In the genomic region with DNA sequence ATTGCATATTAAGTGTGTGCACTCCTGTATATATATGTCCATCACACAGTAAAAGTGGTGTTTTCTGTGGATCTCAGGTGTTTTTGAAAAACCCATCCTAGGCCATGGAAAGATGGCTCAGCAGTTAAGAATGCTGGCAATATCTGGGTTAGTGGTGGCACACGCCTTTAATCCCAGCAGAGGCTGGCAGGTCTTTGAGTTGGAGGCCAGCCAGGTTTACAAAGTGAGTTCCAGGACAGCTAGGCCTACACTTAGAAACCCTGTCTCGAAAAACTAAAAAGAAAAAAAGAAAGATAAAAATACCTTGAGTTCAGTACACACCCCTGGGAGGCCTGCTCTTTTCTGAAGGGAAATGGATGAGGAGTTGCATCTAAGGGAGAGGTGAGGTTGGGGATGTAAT, we compare ENCODE assay signal across 13 mouse cellular contexts.
A peak's percentile ranks its signal among the peaks of the same experiment; 100 is the strongest.
DNase-seq lines count a peak whose midpoint lies in the region; ATAC-seq lines count a peak whose summit lies in the region.
"Had no signal": no experiment of that assay in that cellular context is flagged by ENCODE, and none has a peak within 500 bp of the region (broad histone marks: within the 10 kb centered on the region; RNA-seq: fewer than 3 reads in every experiment).

No protein-coding gene starts in this region.

- H3K4me2 ChIP-seq in heart, embryonic 13.5 days: no peak overlapping the region
- no peak overlapping the region for H3K4me2 ChIP-seq in heart, embryonic 12.5 days
- H3K4me2 ChIP-seq in midbrain, embryonic 13.5 days (replicated peaks): no peak overlapping the region
- H3K4me2 ChIP-seq: embryonic facial prominence, embryonic 12.5 days; forebrain, embryonic 12.5 days; hindbrain, embryonic 15.5 days had no signal

- 0 out of 2 replicates have a peak overlapping the region, but pooled peaks have one; percentile 41 for H3K9ac ChIP-seq in heart, embryonic 13.5 days
- H3K9ac ChIP-seq in heart, embryonic 12.5 days: no peak overlapping the region
- H3K9ac ChIP-seq in midbrain, embryonic 13.5 days (replicated peaks): no peak overlapping the region
- H3K9ac ChIP-seq: embryonic facial prominence, embryonic 12.5 days; forebrain, embryonic 12.5 days; hindbrain, embryonic 15.5 days had no signal

- H3K4me1 ChIP-seq in heart, embryonic 13.5 days: peaks cover 53% of the 10 kb centered on the region
- peaks cover 39% of the 10 kb centered on the region for H3K4me1 ChIP-seq in heart, embryonic 12.5 days (replicated peaks)
- H3K4me1 ChIP-seq in midbrain, embryonic 13.5 days (replicated peaks): 0 out of 2 replicates have a peak, but pooled peaks cover 3% of the 10 kb centered on the region

- H3K9me3 ChIP-seq in heart, embryonic 13.5 days: no peaks in the 10 kb centered on the region
- no peaks in the 10 kb centered on the region for H3K9me3 ChIP-seq in heart, embryonic 12.5 days (replicated peaks)
- H3K9me3 ChIP-seq in midbrain, embryonic 13.5 days: no peaks in the 10 kb centered on the region
- H3K9me3 ChIP-seq: embryonic facial prominence, embryonic 12.5 days; forebrain, embryonic 12.5 days; hindbrain, embryonic 15.5 days; megakaryocyte, embryonic 14.5 days had no signal

- DNase-seq in urinary bladder, postnatal 14 days (ENCODE audit: low spot score): peak; percentile 35
- no peak for DNase-seq in urinary bladder, adult 2 months (ENCODE audit: low spot score)
- peak; percentile 45 to 47 for DNase-seq in cerebellum, postnatal 36 days
- DNase-seq in spleen, postnatal 10 days (ENCODE audit: low spot score in 2 of 2): no peak
- DNase-seq: kidney, adult 9 months; layer of hippocampus, postnatal 36 days had no signal

- ATAC-seq in heart, embryonic 13.5 days (ENCODE audit: extremely low read depth, insufficient number of reproducible peaks, low FRiP score, low TSS enrichment): no peak
- ATAC-seq in heart, embryonic 12.5 days (ENCODE audit: insufficient number of reproducible peaks, low FRiP score): no peak
- ATAC-seq in midbrain, embryonic 13.5 days: no peak

- 18% methylated on average over 2 of the region's 2 CpGs for WGBS in heart, embryonic 13.5 days
- 30% methylated on average over 2 of the region's 2 CpGs for WGBS in heart, embryonic 12.5 days
- 76% methylated on average over 2 of the region's 2 CpGs for WGBS in midbrain, embryonic 13.5 days

- no peaks in the 10 kb centered on the region for H3K27me3 ChIP-seq in heart, embryonic 13.5 days (replicated peaks)
- H3K27me3 ChIP-seq in heart, embryonic 12.5 days (replicated peaks): no peaks in the 10 kb centered on the region
- H3K27me3 ChIP-seq in midbrain, embryonic 13.5 days: no peaks in the 10 kb centered on the region
- H3K27me3 ChIP-seq: embryonic facial prominence, embryonic 12.5 days; forebrain, embryonic 12.5 days; hindbrain, embryonic 15.5 days; megakaryocyte, embryonic 14.5 days had no signal

- no peak overlapping the region for H3K4me3 ChIP-seq in heart, embryonic 13.5 days
- H3K4me3 ChIP-seq in heart, embryonic 12.5 days: no peak overlapping the region
- no peak overlapping the region for H3K4me3 ChIP-seq in midbrain, embryonic 13.5 days (replicated peaks)
- H3K4me3 ChIP-seq: embryonic facial prominence, embryonic 12.5 days; forebrain, embryonic 12.5 days; hindbrain, embryonic 15.5 days; megakaryocyte, embryonic 14.5 days had no signal

- peak overlapping the region; percentile 5; the same call in 1 of the 2 replicates for H3K27ac ChIP-seq in heart, embryonic 13.5 days (replicated peaks)
- H3K27ac ChIP-seq in heart, embryonic 12.5 days (ENCODE audit: poor library complexity, severe bottlenecking): no peak overlapping the region
- H3K27ac ChIP-seq in midbrain, embryonic 13.5 days: no peak overlapping the region
- H3K27ac ChIP-seq: embryonic facial prominence, embryonic 12.5 days; forebrain, embryonic 12.5 days; hindbrain, embryonic 15.5 days had no signal

- H3K36me3 ChIP-seq in heart, embryonic 13.5 days: no peaks in the 10 kb centered on the region
- H3K36me3 ChIP-seq in heart, embryonic 12.5 days: no peaks in the 10 kb centered on the region
- H3K36me3 ChIP-seq in midbrain, embryonic 13.5 days: no peaks in the 10 kb centered on the region
- H3K36me3 ChIP-seq: embryonic facial prominence, embryonic 12.5 days; forebrain, embryonic 12.5 days; hindbrain, embryonic 15.5 days had no signal

Comparison
In these comparisons a context has a peak if more than half of its experiments do, and no peak if none do; other contexts are left out.
1. DNase-seq: peak in urinary bladder, postnatal 14 days (single experiment) and cerebellum, postnatal 36 days (2 of 2); none in urinary bladder, adult 2 months (single experiment) and spleen, postnatal 10 days (0 of 2).